Mouse (Mus musculus) E14TG2a.4 (cell line): ENCODE measurements around the gene Snap47.
"Not testable (repeated sequence)": the region's sequence is repeated elsewhere in the genome, so short reads cannot be mapped to it uniquely, and the experiment has no call there.

ENCODE experiments used
- H3K27me3 ChIP-seq: 2 replicates; pipeline ENCODE4 v1.6.1; 2014; ENCODE audit warnings: low read length, control low read depth; ENCODE audit not compliant: insufficient read depth
- H3K36me3 ChIP-seq: 2 replicates; pipeline ENCODE4 v1.6.1; 2014; ENCODE audit warnings: low read length, control low read depth; ENCODE audit not compliant: insufficient read depth
- H3K4me1 ChIP-seq: replicated peaks from 2 replicates; pipeline ENCODE4 v1.6.1; 2014; ENCODE audit warnings: low read depth, low read length, control low read depth
- H3K4me3 ChIP-seq: replicated peaks from 2 replicates; pipeline ENCODE4 v1.5.1; 2014; ENCODE audit warnings: mild to moderate bottlenecking, low read length
- H3K9me3 ChIP-seq: 2 replicates; pipeline ENCODE4 v1.6.1; 2014; ENCODE audit warnings: low read length, control low read depth
- CTCF ChIP-seq: conservative IDR thresholded peaks from 2 replicates; pipeline ENCODE4 v1.5.1; 2014; ENCODE audit warnings: low read length
- NANOG ChIP-seq: IDR thresholded peaks from 2 replicates; pipeline ENCODE4 v1.6.1; 2014; ENCODE audit warnings: borderline replicate concordance, low read length, mixed read lengths
- POU5F1 ChIP-seq: IDR thresholded peaks from 2 replicates; pipeline ENCODE4 v1.6.1; 2014; ENCODE audit warnings: low read length, borderline replicate concordance

Snap47 gene

DNA sequence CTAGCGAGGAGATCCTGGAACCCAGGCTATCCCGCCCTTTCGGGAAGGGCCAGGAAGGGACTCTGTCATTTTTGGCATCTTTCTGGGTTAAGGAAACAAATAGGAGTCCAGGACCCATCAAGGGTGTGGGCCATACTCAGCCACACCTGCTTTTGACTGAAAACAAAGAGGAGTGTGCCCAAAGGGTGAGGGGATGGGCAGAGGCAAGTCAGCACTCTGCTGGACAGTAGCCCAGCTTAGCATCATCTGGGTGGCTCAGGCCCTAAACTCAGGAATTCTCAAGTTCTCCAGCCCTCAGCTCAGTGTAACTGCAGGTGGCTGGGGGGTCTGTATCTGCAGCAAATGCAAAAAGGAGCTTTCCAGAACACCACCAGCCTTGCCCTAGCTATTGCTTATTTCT lies 73.0 kb downstream of the Snap47 start:
- no peak for TF ChIP-seq POU5F1
- no peak for TF ChIP-seq NANOG
- TF ChIP-seq CTCF: no peak
- peaks cover 7% of the 10 kb centered on the region; the same call in 1 of the 2 replicates for H3K9me3 ChIP-seq

GRCm38 (mm10) chr11:59375475-59375874 lies 75.5 kb downstream of the Snap47 start, which contains the start of gene Prss38:
Gene Prss38 (minus strand): TSS chr11:59375657.
- Histone ChIP-seq H3K27me3 (no peaks in the 10 kb centered on the region), H3K36me3 (no peaks in the 10 kb centered on the region), H3K4me1 (peaks cover 24% of the 10 kb centered on the region), H3K9me3 (peaks cover 7% of the 10 kb centered on the region; the same call in 1 of the 2 replicates), H3K4me3 (peak within 1 kb of the TSS; percentile 66)
- TF ChIP-seq POU5F1 (no peak), NANOG (no peak), CTCF (peak; percentile 66)

More for the DNA sequence above, 73.0 kb downstream of the Snap47 start:
- Histone ChIP-seq H3K4me3 (no peak overlapping the region), H3K27me3 (no peaks in the 10 kb centered on the region), H3K4me1 (peaks cover 24% of the 10 kb centered on the region), H3K36me3 (no peaks in the 10 kb centered on the region)

DNA sequence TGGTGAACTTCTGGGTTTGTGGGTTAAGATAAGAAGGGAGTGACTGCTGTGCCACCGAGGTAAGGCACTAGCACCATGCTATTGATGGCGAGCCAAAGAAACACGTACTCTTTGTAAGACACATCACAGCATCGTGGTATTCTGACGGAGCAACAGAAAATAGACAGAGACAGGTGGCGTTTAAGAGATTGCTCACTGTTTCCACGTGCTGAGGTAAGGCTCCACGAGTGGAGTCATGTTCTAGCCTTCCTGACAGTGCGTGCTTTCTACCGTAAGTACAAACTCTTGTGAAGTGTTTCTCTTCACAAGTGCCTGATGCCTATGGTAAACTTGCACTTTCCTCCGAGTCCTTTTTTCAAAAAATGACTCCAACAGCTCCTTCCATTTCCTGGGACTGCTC lies 81.1 kb downstream of the Snap47 start:
- Histone ChIP-seq H3K27me3 (no peaks in the 10 kb centered on the region), H3K36me3 (no peaks in the 10 kb centered on the region), H3K4me3 (no peak overlapping the region), H3K4me1 (peaks cover 4% of the 10 kb centered on the region; the same call in 1 of the 2 replicates), H3K9me3 (no peaks in the 10 kb centered on the region)
- no peak for TF ChIP-seq NANOG
- no peak for TF ChIP-seq POU5F1
- TF ChIP-seq CTCF: no peak

GRCm38 (mm10) chr11:59367955-59368354 lies 83.0 kb downstream of the Snap47 start:
- H3K4me3 ChIP-seq, H3K4me1 ChIP-seq, H3K27me3 ChIP-seq, H3K9me3 ChIP-seq, H3K36me3 ChIP-seq: not testable (repeated sequence)

DNA sequence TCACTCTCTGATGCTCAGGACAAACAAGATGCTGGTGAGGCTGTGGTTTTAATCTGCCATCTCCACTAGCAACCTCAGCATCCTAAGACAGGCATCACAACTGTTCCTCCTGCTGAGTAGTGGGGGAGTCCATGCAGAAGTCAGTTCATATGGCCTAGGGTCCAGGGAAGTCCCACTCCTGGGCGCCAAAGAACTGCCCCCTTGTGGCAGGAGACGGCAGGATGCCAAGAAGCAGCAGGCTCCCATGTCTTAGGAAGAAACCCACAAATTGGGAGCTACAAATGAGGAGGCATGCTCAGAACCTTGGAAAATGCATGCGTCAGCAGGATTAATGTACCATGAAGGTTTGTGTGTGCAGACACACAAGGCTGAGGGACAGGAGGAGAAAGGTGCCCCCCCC lies 84.4 kb downstream of the Snap47 start:
- H3K4me1 ChIP-seq: no peaks in the 10 kb centered on the region
- no peaks in the 10 kb centered on the region for H3K27me3 ChIP-seq
- H3K9me3 ChIP-seq: peaks cover 5% of the 10 kb centered on the region
- no peak overlapping the region for H3K4me3 ChIP-seq
- TF ChIP-seq CTCF: peak; percentile 45
- no peak for TF ChIP-seq NANOG
- no peaks in the 10 kb centered on the region for H3K36me3 ChIP-seq

DNA sequence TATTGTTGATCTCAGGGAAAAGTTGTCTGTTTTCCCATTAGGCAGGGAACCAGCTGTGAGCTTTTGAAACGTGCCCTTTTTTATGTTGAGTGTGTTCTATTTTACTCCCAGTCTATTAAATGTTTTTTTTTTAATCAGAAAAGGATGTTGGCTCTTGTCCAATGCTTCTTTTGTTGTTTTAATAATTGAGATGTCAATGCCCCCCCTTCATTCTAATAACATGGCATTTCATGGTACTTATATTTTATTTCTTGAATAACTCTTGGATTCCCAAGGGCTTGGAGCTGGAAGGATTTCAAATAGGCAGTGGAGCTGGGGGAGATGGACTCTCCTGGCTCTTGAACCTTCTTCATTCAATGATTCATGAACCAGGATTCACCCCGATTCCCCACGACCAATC lies 85.0 kb downstream of the Snap47 start:
- no peaks in the 10 kb centered on the region for H3K27me3 ChIP-seq
- no peaks in the 10 kb centered on the region for H3K36me3 ChIP-seq
- no peak overlapping the region for H3K4me3 ChIP-seq
- no peak for TF ChIP-seq NANOG
- no peak for TF ChIP-seq CTCF
- no peak for TF ChIP-seq POU5F1
- peaks cover 5% of the 10 kb centered on the region for H3K9me3 ChIP-seq
- no peaks in the 10 kb centered on the region for H3K4me1 ChIP-seq

GRCm38 (mm10) chr11:59364417-59364816 lies 86.6 kb downstream of the Snap47 start:
- Histone ChIP-seq H3K36me3 (no peaks in the 10 kb centered on the region), H3K4me3 (no peak overlapping the region), H3K9me3 (peaks cover 5% of the 10 kb centered on the region), H3K4me1 (no peaks in the 10 kb centered on the region), H3K27me3 (no peaks in the 10 kb centered on the region)
- TF ChIP-seq CTCF (no peak), NANOG (no peak), POU5F1 (no peak)

DNA sequence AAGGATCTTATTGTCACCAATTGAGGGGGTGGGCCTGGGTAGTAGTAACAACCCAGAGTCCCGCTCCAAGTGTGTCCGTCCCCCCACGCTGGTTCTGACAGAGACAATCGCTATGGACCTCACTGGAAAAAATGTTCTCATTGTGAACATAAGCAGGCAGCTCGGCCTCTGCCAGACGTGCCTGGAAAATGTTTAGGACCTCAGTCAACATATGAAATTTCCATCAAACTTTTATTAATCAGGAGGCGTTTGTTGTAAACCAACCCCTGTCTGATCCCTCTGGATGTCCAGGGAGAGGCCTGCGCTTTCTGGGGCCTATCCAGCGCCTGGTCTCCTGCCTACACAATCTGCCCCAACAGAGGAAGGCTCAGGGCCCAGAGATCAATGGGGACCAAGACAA lies 87.0 kb downstream of the Snap47 start:
- no peaks in the 10 kb centered on the region for H3K36me3 ChIP-seq
- H3K27me3 ChIP-seq: no peaks in the 10 kb centered on the region
- peaks cover 5% of the 10 kb centered on the region for H3K9me3 ChIP-seq
- H3K4me1 ChIP-seq: no peaks in the 10 kb centered on the region
- H3K4me3 ChIP-seq: no peak overlapping the region
- TF ChIP-seq POU5F1 (no peak), NANOG (no peak), CTCF (no peak)

GRCm38 (mm10) chr11:59361291-59361690 lies 89.7 kb downstream of the Snap47 start:
- Histone ChIP-seq H3K4me3 (no peak overlapping the region), H3K9me3 (peaks cover 5% of the 10 kb centered on the region), H3K36me3 (no peaks in the 10 kb centered on the region), H3K4me1 (no peaks in the 10 kb centered on the region), H3K27me3 (no peaks in the 10 kb centered on the region)
- no peak for TF ChIP-seq POU5F1
- no peak for TF ChIP-seq NANOG
- TF ChIP-seq CTCF: no peak
